Mouse (Mus musculus) liver, embryonic 14.5 days (tissue): ENCODE measurements around the gene Anp32a.

Experiments
- CTCF ChIP-seq: IDR thresholded peaks from 2 replicates; pipeline ENCODE4 v1.5.1; 2016; ENCODE audit warnings: antibody characterized with exemption, low read depth, control low read depth
- EP300 ChIP-seq: IDR thresholded peaks from 2 replicates; pipeline ENCODE4 v1.6.1; 2016; ENCODE audit warnings: antibody characterized with exemption, low read depth

DNA sequence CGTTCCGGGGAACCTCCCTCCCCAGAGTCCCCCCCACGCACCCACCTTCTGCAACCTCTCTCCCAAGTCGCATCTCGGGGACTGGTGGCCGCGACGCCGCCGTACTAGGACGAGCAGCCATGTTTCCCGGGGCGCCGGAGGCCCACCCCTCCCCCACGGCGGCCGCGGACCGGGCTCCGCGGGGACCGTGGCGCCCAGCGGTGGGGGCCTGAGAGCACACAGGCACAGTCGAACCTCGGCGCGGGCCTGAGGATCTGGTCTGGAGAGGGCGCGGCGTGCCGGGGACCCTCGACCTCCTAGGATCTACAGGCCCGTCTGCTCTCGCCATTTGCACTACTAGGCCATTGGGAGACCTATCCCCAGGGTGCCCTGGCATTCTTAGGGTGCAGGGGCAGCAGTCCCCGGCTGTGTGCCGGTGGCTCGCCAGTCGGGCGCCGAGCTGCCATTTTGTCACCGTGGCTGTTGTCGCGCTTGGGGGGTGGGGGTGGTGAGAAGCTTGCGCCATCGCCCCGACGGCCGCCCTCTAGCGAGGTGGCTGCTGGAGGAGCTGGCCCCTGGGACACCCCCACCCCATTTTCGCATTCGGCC, 2.9 kb downstream of the Anp32a start:
- TF ChIP-seq CTCF (no peak), EP300 (no peak)
